Mouse (Mus musculus): ENCODE measurements around the gene Pradc1. TPM values are rescaled to one million over a fixed set of nuclear protein-coding genes. Genes with fewer than 3 reads are reported as not detected.

The Pradc1 gene
- polyA plus RNA-seq, 1 experiment from 2014 or later, result 15.0 TPM

DNA sequence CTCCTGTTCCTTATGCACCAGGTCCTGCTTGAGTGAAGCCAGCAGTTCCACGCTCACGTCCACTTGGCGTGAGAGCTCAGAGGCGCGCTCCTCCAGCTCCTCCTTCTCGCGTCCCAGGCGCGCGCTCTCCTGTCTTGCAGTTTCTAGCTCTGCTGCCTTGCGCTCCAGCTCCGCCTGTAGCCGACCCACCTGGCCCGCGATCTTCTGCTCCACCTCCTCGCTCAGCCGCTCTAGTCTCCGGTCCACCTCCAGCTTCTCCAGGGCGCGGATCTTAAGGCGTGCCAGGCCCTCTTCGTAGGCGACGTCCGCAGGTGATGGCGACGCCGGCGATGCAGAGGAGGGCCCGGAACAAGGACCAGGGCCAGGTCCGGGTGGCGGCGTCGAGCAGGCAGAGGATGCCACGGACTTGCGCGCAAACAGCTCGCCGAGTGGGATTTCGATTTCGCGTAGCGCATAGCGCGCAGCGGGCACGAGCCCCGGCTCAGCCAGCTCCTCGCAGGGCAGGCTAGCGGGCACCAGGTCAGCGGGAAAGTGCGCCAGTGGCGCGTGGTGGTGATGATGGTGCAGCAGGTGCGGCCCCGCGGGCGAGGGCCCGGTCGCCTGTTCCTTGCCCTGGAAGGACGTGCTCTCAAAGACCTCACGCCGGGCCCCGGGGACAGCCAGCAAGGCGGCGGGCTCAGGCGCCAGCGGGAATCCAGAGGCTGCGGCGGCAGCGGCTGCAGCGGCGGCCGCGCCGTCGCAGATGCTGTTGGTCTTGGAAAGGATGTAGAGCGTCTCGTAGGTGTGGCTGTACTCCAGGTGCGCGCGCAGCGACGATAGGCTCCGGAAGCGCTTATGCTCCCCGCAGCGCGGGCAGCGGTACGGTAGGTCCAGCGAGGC is 32.3 kb upstream of the Pradc1 start:
- DNase-seq (peak; percentile 69), ATAC-seq (ENCODE audit: low FRiP score, low TSS enrichment) (no peak)
- no peaks in the 10 kb centered on the region for H3K4me1 ChIP-seq (ENCODE audit: control insufficient read depth, insufficient read depth, low read length)
- H3K27ac ChIP-seq (replicated peaks; ENCODE audit: low read depth, low read length), result no peak overlapping the region
- H3K4me3 ChIP-seq (replicated peaks; ENCODE audit: low read depth, low read length), result peak overlapping the region; percentile 33
- peak overlapping the region; percentile 23; the same call in 1 of the 2 replicates for H3K9ac ChIP-seq (replicated peaks; ENCODE audit: low read length)
- peak overlapping the region; percentile 55 for H3K4me2 ChIP-seq (ENCODE audit: low read length)
- peaks cover 12% of the 10 kb centered on the region for H3K36me3 ChIP-seq (ENCODE audit: control insufficient read depth, insufficient read depth, low read length)
- H3K27me3 ChIP-seq (ENCODE audit: control insufficient read depth, insufficient read depth, low read length), result peaks cover 35% of the 10 kb centered on the region
- 4% methylated on average over 92 of the region's 92 CpGs for WGBS
- H3K9me3 ChIP-seq (ENCODE audit: control insufficient read depth, low read length), result no peaks in the 10 kb centered on the region

DNA sequence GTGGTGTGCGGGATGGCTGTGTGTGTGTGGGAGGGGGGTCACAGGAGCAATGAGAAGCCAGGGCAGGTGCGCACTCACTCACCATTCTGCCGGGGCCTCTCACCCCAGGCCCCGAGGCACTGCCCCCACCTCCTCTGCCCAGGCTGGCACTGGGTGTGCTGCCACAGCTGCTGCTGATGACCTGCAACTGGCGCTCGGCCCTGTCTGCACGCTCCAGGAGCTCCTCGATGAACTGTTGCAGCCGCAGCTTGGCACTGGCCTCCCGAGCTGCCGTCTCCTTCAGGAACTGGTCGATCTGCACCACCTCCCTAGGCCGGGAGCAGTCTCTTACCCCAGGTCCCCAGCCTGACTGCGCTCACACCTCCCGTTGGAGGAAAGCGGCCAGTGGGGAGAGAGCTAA is 28.9 kb upstream of the Pradc1 start:
- H3K27ac ChIP-seq (replicated peaks; ENCODE audit: low read depth, low read length), result no peak overlapping the region
- H3K9ac ChIP-seq (replicated peaks; ENCODE audit: low read length), result no peak overlapping the region
- 74% methylated on average over 16 of the region's 16 CpGs for WGBS
- H3K9me3 ChIP-seq (ENCODE audit: control insufficient read depth, low read length), result no peaks in the 10 kb centered on the region
- ATAC-seq (ENCODE audit: low FRiP score, low TSS enrichment), result no peak; the same call in 1 of the 2 replicates
- H3K4me3 ChIP-seq (replicated peaks; ENCODE audit: low read depth, low read length), result no peak overlapping the region
- H3K27me3 ChIP-seq (ENCODE audit: control insufficient read depth, insufficient read depth, low read length), result peaks cover 24% of the 10 kb centered on the region
- no peaks in the 10 kb centered on the region for H3K4me1 ChIP-seq (ENCODE audit: control insufficient read depth, insufficient read depth, low read length)
- peaks cover 19% of the 10 kb centered on the region for H3K36me3 ChIP-seq (ENCODE audit: control insufficient read depth, insufficient read depth, low read length)
- H3K4me2 ChIP-seq (ENCODE audit: low read length), result no peak overlapping the region
- DNase-seq, result no peak

DNA sequence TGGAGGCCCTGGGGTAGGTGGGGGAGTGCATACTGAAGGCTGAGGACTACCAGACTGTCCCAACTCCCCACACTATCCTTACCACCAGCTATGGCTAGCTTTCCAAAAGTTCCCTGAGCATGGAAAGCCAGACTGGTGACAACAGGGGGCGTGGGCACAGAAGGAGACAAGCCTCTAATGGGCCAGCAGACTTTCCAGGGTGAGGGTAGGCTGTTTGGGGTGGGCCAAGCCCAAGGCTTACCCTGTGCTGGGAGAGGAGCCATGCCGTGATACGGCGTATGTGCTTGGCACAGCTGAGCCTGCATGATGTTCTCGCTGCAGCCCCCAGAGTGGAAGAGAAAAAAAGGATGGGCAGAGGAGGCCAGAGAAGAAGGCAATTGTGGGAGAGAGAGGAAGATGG is 28.2 kb upstream of the Pradc1 start:
- DNase-seq, result no peak
- Histone ChIP-seq H3K27me3 (ENCODE audit: control insufficient read depth, insufficient read depth, low read length) (peaks cover 17% of the 10 kb centered on the region), H3K4me1 (ENCODE audit: control insufficient read depth, insufficient read depth, low read length) (no peaks in the 10 kb centered on the region), H3K27ac (replicated peaks; ENCODE audit: low read depth, low read length) (no peak overlapping the region), H3K4me2 (ENCODE audit: low read length) (no peak overlapping the region), H3K36me3 (ENCODE audit: control insufficient read depth, insufficient read depth, low read length) (peaks cover 24% of the 10 kb centered on the region), H3K9me3 (ENCODE audit: control insufficient read depth, low read length) (no peaks in the 10 kb centered on the region), H3K9ac (replicated peaks; ENCODE audit: low read length) (no peak overlapping the region; the same call in 1 of the 2 replicates), H3K4me3 (replicated peaks; ENCODE audit: low read depth, low read length) (no peak overlapping the region)
- no peak; the same call in 1 of the 2 replicates for ATAC-seq (ENCODE audit: low FRiP score, low TSS enrichment)
- 89% methylated on average over 5 of the region's 5 CpGs for WGBS

DNA sequence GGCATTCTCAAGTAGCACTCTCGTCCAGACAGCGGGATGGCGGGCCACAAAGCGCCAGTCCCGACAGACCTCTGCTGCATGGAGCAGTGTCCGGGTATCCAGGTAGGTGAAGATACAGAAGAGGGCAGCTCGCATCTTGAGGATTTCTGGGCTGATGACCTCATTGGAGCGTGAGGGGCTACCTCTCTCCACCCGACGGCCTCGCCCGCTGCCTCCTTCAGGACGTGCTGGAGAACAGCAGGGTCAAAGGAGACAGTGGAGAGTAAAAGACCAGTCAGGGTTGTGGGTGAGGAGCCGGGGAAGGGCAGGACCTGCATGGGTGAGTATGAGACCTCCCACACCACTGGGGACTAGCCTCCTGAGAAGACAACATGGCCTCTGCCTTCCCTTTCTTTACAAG is 26.6 kb upstream of the Pradc1 start:
- WGBS, result 57% methylated on average over 14 of the region's 14 CpGs
- no peak for ATAC-seq (ENCODE audit: low FRiP score, low TSS enrichment)

DNA sequence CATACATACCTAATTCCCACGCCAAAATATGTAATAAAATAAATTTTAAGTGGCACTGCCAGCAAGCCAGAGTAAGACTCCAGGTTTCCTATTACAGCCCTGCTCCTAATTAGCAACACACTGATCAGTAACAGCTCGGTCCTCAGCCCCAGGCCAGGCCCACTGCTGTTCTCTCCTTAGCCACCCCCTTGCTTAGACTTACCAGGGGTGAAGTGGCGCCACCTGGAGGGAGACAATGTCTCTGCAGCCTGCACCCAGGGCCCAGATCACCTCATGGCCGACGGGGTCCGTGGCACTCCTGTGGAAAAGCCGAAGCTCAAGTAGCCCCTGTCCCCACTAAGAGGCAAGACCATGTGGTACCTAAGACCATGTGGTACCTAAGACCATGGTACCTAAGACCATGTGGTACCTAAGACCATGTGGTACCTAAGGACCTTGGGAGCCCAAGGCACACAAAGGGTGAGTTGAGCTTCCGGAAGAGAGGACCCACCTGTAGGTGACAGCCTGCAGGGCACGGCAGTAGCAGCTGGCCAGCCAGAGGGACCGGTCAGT is 25.7 kb upstream of the Pradc1 start:
- Histone ChIP-seq H3K27ac (replicated peaks; ENCODE audit: low read depth, low read length) (no peak overlapping the region), H3K27me3 (ENCODE audit: control insufficient read depth, insufficient read depth, low read length) (0 out of 2 replicates have a peak, but pooled peaks cover 3% of the 10 kb centered on the region), H3K4me2 (ENCODE audit: low read length) (no peak overlapping the region), H3K4me3 (replicated peaks; ENCODE audit: low read depth, low read length) (no peak overlapping the region), H3K9me3 (ENCODE audit: control insufficient read depth, low read length) (no peaks in the 10 kb centered on the region), H3K36me3 (ENCODE audit: control insufficient read depth, insufficient read depth, low read length) (peaks cover 43% of the 10 kb centered on the region), H3K4me1 (ENCODE audit: control insufficient read depth, insufficient read depth, low read length) (no peaks in the 10 kb centered on the region), H3K9ac (replicated peaks; ENCODE audit: low read length) (no peak overlapping the region)
- ATAC-seq (ENCODE audit: low FRiP score, low TSS enrichment), result peak; percentile 63; the same call in 1 of the 2 replicates
- peak; percentile 39 for DNase-seq
- 47% methylated on average over 10 of the region's 10 CpGs for WGBS

More for the DNA sequence above, 26.6 kb upstream of the Pradc1 start:
- Histone ChIP-seq H3K4me2 (ENCODE audit: low read length) (no peak overlapping the region), H3K36me3 (ENCODE audit: control insufficient read depth, insufficient read depth, low read length) (peaks cover 33% of the 10 kb centered on the region), H3K27me3 (ENCODE audit: control insufficient read depth, insufficient read depth, low read length) (peaks cover 3% of the 10 kb centered on the region; the same call in 1 of the 2 replicates), H3K9ac (replicated peaks; ENCODE audit: low read length) (no peak overlapping the region), H3K9me3 (ENCODE audit: control insufficient read depth, low read length) (no peaks in the 10 kb centered on the region), H3K4me3 (replicated peaks; ENCODE audit: low read depth, low read length) (no peak overlapping the region), H3K4me1 (ENCODE audit: control insufficient read depth, insufficient read depth, low read length) (no peaks in the 10 kb centered on the region), H3K27ac (replicated peaks; ENCODE audit: low read depth, low read length) (no peak overlapping the region)
- no peak for DNase-seq

GRCm38 (mm10) chr6:85475581-85475980 is 23.8 kb upstream of the Pradc1 start:
- DNase-seq, result no peak
- Histone ChIP-seq H3K4me1 (ENCODE audit: control insufficient read depth, insufficient read depth, low read length) (no peaks in the 10 kb centered on the region), H3K27me3 (ENCODE audit: control insufficient read depth, insufficient read depth, low read length) (no peaks in the 10 kb centered on the region), H3K4me3 (replicated peaks; ENCODE audit: low read depth, low read length) (no peak overlapping the region), H3K9me3 (ENCODE audit: control insufficient read depth, low read length) (no peaks in the 10 kb centered on the region), H3K4me2 (ENCODE audit: low read length) (no peak overlapping the region), H3K36me3 (ENCODE audit: control insufficient read depth, insufficient read depth, low read length) (peaks cover 41% of the 10 kb centered on the region), H3K9ac (replicated peaks; ENCODE audit: low read length) (no peak overlapping the region), H3K27ac (replicated peaks; ENCODE audit: low read depth, low read length) (no peak overlapping the region)
- WGBS, result 92% methylated on average over 3 of the region's 3 CpGs
- ATAC-seq (ENCODE audit: low FRiP score, low TSS enrichment), result no peak

DNA sequence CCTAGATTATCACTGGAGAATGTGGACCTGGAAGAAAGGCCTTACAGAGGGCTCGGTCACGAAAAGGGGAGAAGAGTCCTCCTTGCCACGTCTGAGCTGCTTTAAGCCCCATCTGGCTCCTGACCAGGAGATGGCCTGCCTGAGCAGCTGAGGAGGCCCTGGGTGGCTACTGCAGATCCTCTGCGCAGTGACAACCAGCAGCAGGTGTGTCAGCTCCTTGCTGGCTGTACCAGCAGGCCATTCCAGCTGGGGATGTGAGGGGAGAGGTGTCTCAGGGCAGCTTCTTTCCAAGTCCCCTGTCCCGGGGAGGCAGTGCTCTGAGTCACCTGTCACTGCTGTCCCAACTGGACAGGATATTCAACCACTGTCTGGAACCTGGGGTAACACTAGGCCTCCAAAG is 20.8 kb upstream of the Pradc1 start:
- no peak for DNase-seq
- Histone ChIP-seq H3K36me3 (ENCODE audit: control insufficient read depth, insufficient read depth, low read length) (peaks cover 55% of the 10 kb centered on the region), H3K9me3 (ENCODE audit: control insufficient read depth, low read length) (no peaks in the 10 kb centered on the region), H3K4me1 (ENCODE audit: control insufficient read depth, insufficient read depth, low read length) (no peaks in the 10 kb centered on the region), H3K9ac (replicated peaks; ENCODE audit: low read length) (no peak overlapping the region), H3K27ac (replicated peaks; ENCODE audit: low read depth, low read length) (no peak overlapping the region), H3K27me3 (ENCODE audit: control insufficient read depth, insufficient read depth, low read length) (no peaks in the 10 kb centered on the region), H3K4me3 (replicated peaks; ENCODE audit: low read depth, low read length) (no peak overlapping the region), H3K4me2 (ENCODE audit: low read length) (no peak overlapping the region)
- no peak for ATAC-seq (ENCODE audit: low FRiP score, low TSS enrichment)
- 49% methylated on average over 5 of the region's 5 CpGs for WGBS

- Histone ChIP-seq H3K27ac (replicated peaks; ENCODE audit: low read depth, low read length) (no peak overlapping the region), H3K4me1 (ENCODE audit: control insufficient read depth, insufficient read depth, low read length) (no peaks in the 10 kb centered on the region), H3K36me3 (ENCODE audit: control insufficient read depth, insufficient read depth, low read length) (peaks cover 60% of the 10 kb centered on the region), H3K27me3 (ENCODE audit: control insufficient read depth, insufficient read depth, low read length) (no peaks in the 10 kb centered on the region), H3K4me2 (ENCODE audit: low read length) (no peak overlapping the region), H3K4me3 (replicated peaks; ENCODE audit: low read depth, low read length) (no peak overlapping the region), H3K9me3 (ENCODE audit: control insufficient read depth, low read length) (no peaks in the 10 kb centered on the region), H3K9ac (replicated peaks; ENCODE audit: low read length) (no peak overlapping the region)
- ATAC-seq (ENCODE audit: low FRiP score, low TSS enrichment), result no peak
- peak; percentile 45 for DNase-seq
- 54% methylated on average over 8 of the region's 8 CpGs for WGBS
Observed at GRCm38 (mm10) chr6:85471962-85472361, 20.2 kb upstream of the Pradc1 start.

Data from midbrain, embryonic 14.5 days (tissue).